Mouse (Mus musculus) limb, embryonic 14.5 days (tissue): ENCODE data around the gene Cdk8. TPM values are rescaled to one million over a fixed set of nuclear protein-coding genes. Genes with fewer than 3 reads are reported as not detected.

ENCODE experiments used
- ATAC-seq: fragments of 200-750 bp; cut with Nextera tagmentation; 2 replicates; pipeline ENCODE4 v1.8.0; 2017; ENCODE audit warnings: low read depth, moderate number of reproducible peaks, moderate TSS enrichment; ENCODE audit not compliant: low FRiP score
- DNase-seq: peaks from one replicate; pipeline ENCODE4 v3.0.0-alpha.2; 2015; ENCODE audit warnings: low spot score
- H3K27ac ChIP-seq: fragments of 300-500 bp; sonication (generic); replicated peaks from 2 replicates; pipeline ENCODE4 v1.5.1; 2014; ENCODE audit warnings: low read depth, mild to moderate bottlenecking, low read length, moderate library complexity, mixed read lengths
- H3K27me3 ChIP-seq: fragments of 300-500 bp; sonication (generic); 2 replicates; pipeline ENCODE4 v1.6.1; 2014; ENCODE audit warnings: low read length, mixed read lengths; ENCODE audit not compliant: control insufficient read depth, insufficient read depth
- H3K36me3 ChIP-seq: fragments of 300-500 bp; sonication (generic); 2 replicates; pipeline ENCODE4 v1.6.1; 2014; ENCODE audit warnings: mild to moderate bottlenecking, low read length, moderate library complexity, mixed read lengths; ENCODE audit not compliant: control insufficient read depth, insufficient read depth
- H3K4me1 ChIP-seq: fragments of 300-500 bp; sonication (generic); 2 replicates; pipeline ENCODE4 v1.6.1; 2014; ENCODE audit warnings: antibody characterized with exemption, low read length, mixed read lengths; ENCODE audit not compliant: control insufficient read depth, insufficient read depth
- H3K4me2 ChIP-seq: fragments of 300-500 bp; sonication (generic); replicated peaks from 2 replicates; pipeline ENCODE4 v1.6.1; 2014; ENCODE audit warnings: low read depth, mild to moderate bottlenecking, low read length, moderate library complexity; ENCODE audit not compliant: severe bottlenecking
- H3K4me3 ChIP-seq: fragments of 300-500 bp; sonication (generic); replicated peaks from 2 replicates; pipeline ENCODE4 v1.5.1; 2014; ENCODE audit warnings: low read length
- H3K9ac ChIP-seq: fragments of 300-500 bp; sonication (generic); 2 replicates; pipeline ENCODE4 v1.6.1; 2014; ENCODE audit warnings: mild to moderate bottlenecking, low read depth, low read length, moderate library complexity; ENCODE audit not compliant: severe bottlenecking
- H3K9me3 ChIP-seq: fragments of 300-500 bp; sonication (generic); 2 replicates; pipeline ENCODE4 v1.6.1; 2016; ENCODE audit warnings: low read length; ENCODE audit not compliant: control insufficient read depth
- POLR2A ChIP-seq: fragments of 200-500 bp; IDR thresholded peaks from 2 replicates; pipeline ENCODE4 v1.8.0; 2012; ENCODE audit warnings: inconsistent platforms, mild to moderate bottlenecking, moderate library complexity, borderline replicate concordance; ENCODE audit not compliant: insufficient read depth, insufficient read length; ENCODE audit errors: extremely low read depth
- WGBS: fragments of 180-500 bp; shearing (Covaris S2); extraction: QIAGEN DNeasy Blood & Tissue Kit; methylation state at CpG from one replicate; pipeline ENCODE4 v1.1.7; 2014; 5-methylcytosine and 5-hydroxymethylcytosine counted together
- polyA plus RNA-seq, 2 experiments: library from polyadenylated mRNA; depleted of rRNA in 1 of 2; stranded (reverse) in 1 of 2; unstranded in 1 of 2; fragments of >200 nt; fragmentation: Nextera tagmentation in 1 of 2; extraction: Ambion mirVana in 1 of 2; gene quantifications; 2 replicates each; pipeline versions ENCODE4 v1.2.1 to v1.2.3; 2012 to 2014

Gene Cdk8
- polyA plus RNA-seq, 2 experiments, result 27.1 to 68.3 TPM

DNA sequence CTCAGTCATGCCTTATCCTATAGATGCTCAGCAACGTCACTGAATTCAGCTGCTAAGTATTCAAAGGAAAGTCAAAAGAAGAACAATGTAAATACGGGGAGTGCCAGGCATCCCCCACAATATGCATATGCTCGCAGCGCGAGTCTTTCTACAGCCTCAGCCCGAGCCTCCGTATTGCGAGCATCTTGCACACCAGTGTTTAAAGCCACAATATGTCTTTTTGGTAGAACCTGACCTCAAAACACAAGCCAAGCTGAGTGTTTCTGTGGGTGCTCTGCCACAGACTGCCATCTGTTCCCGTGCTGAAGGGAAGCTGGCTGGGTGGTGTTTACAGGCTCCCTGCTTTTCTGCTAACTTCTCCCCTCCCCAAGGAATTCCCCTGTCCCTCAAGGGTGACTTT lies 107.0 kb downstream of the Cdk8 start:
- no peaks in the 10 kb centered on the region for H3K36me3 ChIP-seq
- DNase-seq, result no peak
- no peaks in the 10 kb centered on the region for H3K27me3 ChIP-seq
- no peaks in the 10 kb centered on the region for H3K9me3 ChIP-seq
- no peak for TF ChIP-seq POLR2A
- H3K4me2 ChIP-seq, result no peak overlapping the region
- H3K4me3 ChIP-seq, result no peak overlapping the region
- ATAC-seq, result no peak
- no peak overlapping the region for H3K9ac ChIP-seq
- no peak overlapping the region for H3K27ac ChIP-seq
- no peaks in the 10 kb centered on the region for H3K4me1 ChIP-seq
- 54% methylated on average over 9 of the region's 9 CpGs for WGBS

- H3K9me3 ChIP-seq, result no peaks in the 10 kb centered on the region
- no peaks in the 10 kb centered on the region for H3K36me3 ChIP-seq
- no peak for TF ChIP-seq POLR2A
- no peak overlapping the region for H3K9ac ChIP-seq
- H3K4me2 ChIP-seq, result no peak overlapping the region
- no peaks in the 10 kb centered on the region for H3K27me3 ChIP-seq
- DNase-seq, result no peak
- no peak for ATAC-seq
- H3K4me3 ChIP-seq, result no peak overlapping the region
- WGBS, result 86% methylated on average over 4 of the region's 4 CpGs
- no peaks in the 10 kb centered on the region for H3K4me1 ChIP-seq
- no peak overlapping the region for H3K27ac ChIP-seq
Measured at GRCm38 (mm10) chr5:146340037-146340436, 109.0 kb downstream of the Cdk8 start.

DNA sequence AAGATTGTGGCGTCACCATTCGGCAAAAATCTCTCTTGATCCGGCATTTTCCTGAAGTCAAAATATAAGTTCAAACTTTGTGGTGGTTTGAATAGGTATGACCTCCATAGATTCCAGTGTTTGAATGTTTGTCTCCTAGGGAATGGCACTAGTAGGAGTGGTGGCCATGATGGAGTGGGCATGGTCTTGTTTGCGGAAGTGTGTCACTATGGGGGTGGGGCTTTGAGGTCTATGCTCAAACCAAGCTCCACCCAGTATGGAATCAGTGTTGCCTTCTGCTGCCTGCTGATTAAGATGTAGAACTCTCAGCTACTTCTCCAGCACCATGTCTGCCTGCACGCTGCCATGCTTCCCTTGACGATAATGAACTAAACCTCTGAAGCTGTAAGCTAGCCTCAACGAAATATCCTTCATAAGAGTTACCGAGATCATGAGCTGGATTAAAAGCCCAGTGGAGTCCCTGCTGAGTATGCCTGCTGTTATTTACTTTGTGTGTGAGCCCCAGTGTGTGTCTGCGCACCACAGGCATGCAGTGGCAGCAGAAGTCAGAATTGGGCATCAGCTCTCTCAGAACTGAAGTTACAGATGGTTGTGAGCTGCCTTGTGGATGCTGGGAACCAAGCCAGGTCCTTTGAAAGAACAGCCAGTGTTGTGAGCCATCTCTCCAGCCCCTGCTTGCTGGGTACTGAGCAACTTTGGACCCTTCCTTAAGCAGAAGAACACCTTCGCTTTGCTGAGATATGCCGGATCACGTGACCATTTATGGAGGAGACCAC lies 114.1 kb downstream of the Cdk8 start:
- H3K27me3 ChIP-seq, result no peaks in the 10 kb centered on the region
- no peak overlapping the region for H3K27ac ChIP-seq
- WGBS, result 91% methylated on average over 12 of the region's 12 CpGs
- no peak for DNase-seq
- H3K9me3 ChIP-seq, result no peaks in the 10 kb centered on the region
- H3K36me3 ChIP-seq, result no peaks in the 10 kb centered on the region
- H3K4me2 ChIP-seq, result no peak overlapping the region
- no peak overlapping the region for H3K4me3 ChIP-seq
- no peak for TF ChIP-seq POLR2A
- ATAC-seq, result no peak
- no peak overlapping the region for H3K9ac ChIP-seq
- H3K4me1 ChIP-seq, result no peaks in the 10 kb centered on the region

DNA sequence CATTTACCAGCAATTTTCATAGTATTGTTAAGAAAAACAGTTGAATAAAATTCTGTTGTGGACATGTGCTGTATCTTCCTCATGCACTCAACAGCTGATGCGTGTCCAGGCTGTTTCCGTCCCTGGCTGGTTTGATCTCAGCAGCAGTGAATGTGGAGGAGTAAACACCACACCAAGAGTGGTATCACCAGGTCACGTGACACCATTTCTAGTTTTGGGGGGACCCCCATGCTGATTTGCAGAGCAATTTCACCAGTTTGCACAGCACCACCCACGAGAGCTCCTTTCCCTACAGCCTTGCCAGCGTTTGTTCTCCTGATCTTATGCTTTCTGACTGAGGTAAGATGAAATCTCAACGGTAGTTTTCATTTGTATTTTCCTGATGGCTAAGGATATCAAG lies 116.1 kb downstream of the Cdk8 start:
- Histone ChIP-seq H3K36me3 (no peaks in the 10 kb centered on the region), H3K4me2 (no peak overlapping the region), H3K9ac (no peak overlapping the region), H3K4me3 (no peak overlapping the region), H3K9me3 (no peaks in the 10 kb centered on the region), H3K27ac (no peak overlapping the region), H3K27me3 (no peaks in the 10 kb centered on the region), H3K4me1 (no peaks in the 10 kb centered on the region)
- WGBS, result 86% methylated on average over 6 of the region's 6 CpGs
- ATAC-seq, result no peak
- no peak for TF ChIP-seq POLR2A
- DNase-seq, result no peak

DNA sequence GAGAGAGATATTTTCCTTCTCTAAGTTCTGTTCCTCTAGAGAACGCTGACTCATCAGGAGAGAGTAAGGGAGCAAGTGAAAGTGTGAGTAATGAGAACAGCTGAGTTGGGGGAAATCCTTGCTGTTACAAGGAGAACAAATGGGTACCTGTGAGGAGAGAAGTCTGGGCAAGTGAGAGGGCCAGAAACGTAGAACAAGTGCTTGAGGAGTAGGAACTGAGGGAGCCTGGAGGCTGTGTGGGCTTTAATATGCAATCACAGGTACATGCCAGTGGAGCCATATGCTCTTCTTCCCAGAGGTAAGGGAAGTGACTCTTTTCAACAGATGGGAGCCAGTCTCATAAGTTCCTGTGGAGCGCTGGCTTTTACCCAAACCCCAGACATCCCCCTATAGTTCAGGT lies 118.2 kb downstream of the Cdk8 start:
- H3K9me3 ChIP-seq, result no peaks in the 10 kb centered on the region
- H3K27ac ChIP-seq, result no peak overlapping the region
- ATAC-seq (no peak), DNase-seq (no peak)
- no peak overlapping the region for H3K4me2 ChIP-seq
- H3K36me3 ChIP-seq, result no peaks in the 10 kb centered on the region
- no peak overlapping the region for H3K4me3 ChIP-seq
- TF ChIP-seq POLR2A, result no peak
- WGBS, result 74% methylated on average over 3 of the region's 3 CpGs
- H3K9ac ChIP-seq, result no peak overlapping the region
- no peaks in the 10 kb centered on the region for H3K27me3 ChIP-seq
- H3K4me1 ChIP-seq, result no peaks in the 10 kb centered on the region
